Mouse (Mus musculus) neutrophil, adult 59 days (primary cell): ENCODE data around the gene Ptgfr. TPM values are rescaled to one million over a fixed set of nuclear protein-coding genes. Genes with fewer than 3 reads are reported as not detected.

ENCODE experiments used
- total RNA-seq, 2 experiments: library from RNA; stranded (reverse); gene quantifications; 1 replicate in 1 of 2; 2 replicates in 1 of 2; pipeline ENCODE4 v1.2.4; 2023

Gene Ptgfr
- total RNA-seq: under 1 TPM in 1 of 2 experiments, not detected in 1; 0.04 TPM

DNA sequence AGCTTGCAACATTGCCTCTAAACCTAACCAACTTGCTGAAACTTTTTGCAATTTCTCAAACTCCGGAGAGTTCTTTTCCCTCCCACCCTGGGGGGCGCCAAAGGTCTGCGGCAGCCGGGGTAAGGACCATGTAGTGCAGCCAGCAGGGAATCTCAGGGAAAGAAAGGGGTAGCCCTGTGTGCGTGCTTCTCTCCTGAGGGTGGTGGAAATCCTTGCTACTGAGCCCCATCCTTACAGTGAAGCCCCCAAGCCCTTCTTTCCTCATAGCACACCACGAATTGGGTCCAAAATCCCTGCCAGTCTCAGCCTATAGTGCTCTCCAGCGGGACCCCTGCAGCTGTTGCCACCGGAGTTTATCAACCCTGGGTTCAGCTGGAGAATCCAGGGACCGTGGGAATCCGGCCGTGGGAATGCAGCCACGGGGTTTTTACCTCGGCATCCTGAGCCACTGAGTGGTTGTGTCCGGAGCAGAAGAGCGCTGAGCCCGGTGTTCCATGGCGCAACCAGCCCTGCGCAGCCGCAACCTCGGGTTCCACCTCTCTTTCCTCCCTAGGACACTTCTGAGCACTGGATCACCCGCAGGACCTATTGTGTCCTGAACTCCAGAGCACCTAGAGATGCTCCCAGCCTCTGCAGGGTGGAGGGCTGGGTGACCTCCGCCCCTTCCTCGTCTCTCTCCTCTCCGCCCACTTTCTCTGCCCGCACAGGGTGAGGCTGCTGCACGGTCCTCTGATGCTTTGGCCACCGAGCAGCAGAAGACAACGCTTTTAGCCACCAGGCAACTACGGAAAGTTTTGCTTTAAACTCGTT, at the start of gene Ptgfr:
Gene Ptgfr, minus strand, starts transcription at position 760 of the 810 bp plus-strand sequence.

DNA sequence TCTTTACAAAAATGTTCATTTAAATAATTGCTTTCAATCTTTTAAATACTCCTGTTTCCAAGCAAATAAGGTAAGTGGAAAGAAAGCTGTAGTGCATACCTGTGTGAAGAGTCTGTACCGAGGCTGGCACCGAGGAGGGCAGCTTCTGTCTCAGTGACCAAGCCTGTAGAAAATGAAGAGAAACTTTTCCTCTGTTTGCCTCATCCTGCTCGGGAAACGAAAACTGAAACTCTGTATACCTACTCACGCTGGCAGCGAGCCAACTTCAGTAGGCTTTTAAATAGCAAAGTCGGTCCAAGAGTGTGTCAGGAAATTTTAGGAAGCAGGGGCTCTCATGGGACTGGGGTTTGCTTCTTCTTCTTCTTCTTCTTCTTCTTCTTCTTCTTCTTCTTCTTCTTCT, 87.7 kb downstream of the Ptgfr start, which contains the start of gene Ifi44:
Gene Ifi44, minus strand, starts transcription at position 224 of the 400 bp plus-strand sequence.

Other genes starting within 250 kb of the Ptgfr start
- under 1 TPM in 1 of 2 experiments, not detected in 1; 0.26 TPM for gene Ifi44, start 87.7 kb downstream of the Ptgfr start, total RNA-seq
- gene Ifi44l, start 74.7 kb downstream of the Ptgfr start, total RNA-seq: not detected